Mouse (Mus musculus) heart, adult 2 months (tissue): Measurements from ENCODE around the gene Unc45a. TPM values are rescaled to one million over a fixed set of nuclear protein-coding genes. Genes with fewer than 3 reads are reported as not detected.
A peak's percentile ranks its signal among the peaks of the same experiment; 100 is the strongest.

ENCODE experiments used
- DNase-seq, 2 experiments: peaks; one replicate each; pipeline ENCODE4 v3.0.0; 2021
- H3K27ac ChIP-seq: fragments of 200-600 bp; 2 replicates; pipeline ENCODE4 v1.8.1; 2022
- H3K27me3 ChIP-seq: fragments of 200-500 bp; 2 replicates; pipeline ENCODE4 v1.6.1; 2012; ENCODE audit warnings: mild to moderate bottlenecking, low read length, inconsistent platforms, mixed read lengths; ENCODE audit not compliant: control insufficient read depth, insufficient read depth
- H3K36me3 ChIP-seq: fragments of 200-500 bp; 2 replicates; pipeline ENCODE4 v1.6.1; 2012; ENCODE audit warnings: low read length, inconsistent platforms; ENCODE audit not compliant: control insufficient read depth, insufficient read depth
- H3K4me1 ChIP-seq: fragments of 200-500 bp; 2 replicates; pipeline ENCODE4 v1.6.1; 2011; ENCODE audit warnings: low read length; ENCODE audit not compliant: control insufficient read depth, insufficient read depth
- H3K4me3 ChIP-seq: fragments of 200-600 bp; 2 replicates; pipeline ENCODE4 v1.8.1; 2022
- H3K79me2 ChIP-seq: fragments of 200-500 bp; replicated peaks from 2 replicates; pipeline ENCODE4 v1.6.1; 2012; ENCODE audit warnings: mild to moderate bottlenecking, inconsistent platforms, low read length, moderate library complexity, mixed read lengths; ENCODE audit not compliant: control insufficient read depth, insufficient read depth
- H3K9ac ChIP-seq: fragments of 200-500 bp; 2 replicates; pipeline ENCODE4 v1.6.1; 2012; ENCODE audit warnings: low read depth, mild to moderate bottlenecking, control low read depth, inconsistent platforms, low read length, mixed read lengths
- CTCF ChIP-seq: fragments of 200-600 bp; IDR thresholded peaks from 2 replicates; pipeline ENCODE4 v1.8.1; 2022; ENCODE audit warnings: antibody characterized with exemption, mild to moderate bottlenecking, moderate library complexity
- EP300 ChIP-seq: fragments of 200-500 bp; IDR thresholded peaks from 2 replicates; pipeline ENCODE4 v1.6.1; 2011; ENCODE audit warnings: low read depth, low read length, control low read depth; ENCODE audit not compliant: insufficient read depth
- POLR2A ChIP-seq: fragments of 200-500 bp; IDR thresholded peaks from 2 replicates; pipeline ENCODE4 v1.6.1; 2011; ENCODE audit warnings: mild to moderate bottlenecking, low read depth, low read length, control low read depth; ENCODE audit not compliant: insufficient read depth
- WGBS: fragments of 180-500 bp; shearing (Covaris S2); methylation state at CpG from one replicate; pipeline ENCODE4 v1.1.7; 2018; 5-methylcytosine and 5-hydroxymethylcytosine counted together
- intact Hi-C: fragments of 180-260 bp; cut with DNase I; formaldehyde crosslinking; loops from one replicate; pipeline ENCODE4 v1.15.1; 2025
- polyA plus RNA-seq: library from polyadenylated mRNA; depleted of rRNA; stranded (reverse); fragments of >200 nt; gene quantifications from 2 replicates; pipeline ENCODE4 v1.2.3, GENCODE M21; 2012
- total RNA-seq, 2 experiments: library from RNA; stranded (reverse); gene quantifications; 2 replicates each; pipeline ENCODE4 v1.2.3; 2021

The Unc45a gene
- total and polyA plus RNA-seq, 3 experiments: 15.8 to 24.0 (median 16.8) TPM

- no peak overlapping the region for H3K9ac ChIP-seq
- 90% methylated on average over 2 of the region's 2 CpGs for WGBS
- H3K27ac ChIP-seq: no peak overlapping the region
- TF ChIP-seq CTCF (no peak), EP300 (no peak), POLR2A (no peak)
- H3K36me3 ChIP-seq: no peaks in the 10 kb centered on the region
- DNase-seq: no peak
- no peaks in the 10 kb centered on the region for H3K4me1 ChIP-seq
- no peak overlapping the region for H3K4me3 ChIP-seq
- intact Hi-C loops: no loop called here
- peaks cover 1% of the 10 kb centered on the region for H3K79me2 ChIP-seq
- H3K27me3 ChIP-seq: no peaks in the 10 kb centered on the region
These were observed 39.3 kb downstream of the Unc45a start for GRCm38 (mm10) chr7:80301522-80301921.

DNA sequence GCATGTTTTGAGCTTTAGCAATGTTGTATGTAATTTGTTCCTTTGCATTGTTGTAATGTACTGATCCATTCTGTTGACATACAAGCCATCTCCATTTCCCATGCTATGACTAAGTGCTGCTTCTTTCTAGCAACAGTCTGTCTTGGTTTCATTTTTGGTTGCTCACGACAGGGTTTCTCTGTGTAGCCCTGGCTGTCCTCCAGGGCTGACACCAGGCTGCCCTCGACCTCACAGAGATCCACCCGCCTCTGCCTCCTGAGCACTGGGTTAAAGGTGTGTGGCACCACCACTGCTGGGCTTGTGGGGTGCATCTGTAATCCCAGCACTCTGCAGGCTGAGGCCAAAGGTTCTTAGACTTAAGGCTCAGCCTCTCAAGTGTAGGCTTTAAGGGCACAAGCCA lies 41.2 kb downstream of the Unc45a start:
- Histone ChIP-seq H3K79me2 (peaks cover 1% of the 10 kb centered on the region), H3K4me3 (no peak overlapping the region), H3K27ac (no peak overlapping the region), H3K36me3 (no peaks in the 10 kb centered on the region), H3K9ac (no peak overlapping the region), H3K27me3 (no peaks in the 10 kb centered on the region), H3K4me1 (no peaks in the 10 kb centered on the region)
- intact Hi-C loops: loop anchor here (5.0 kb wide), 1 partner anchor 157 kb away; no protein-coding TSS in a partner anchor
- TF ChIP-seq EP300 (no peak), POLR2A (no peak), CTCF (no peak)
- DNase-seq: no peak
- 66% methylated on average over 3 of the region's 3 CpGs for WGBS

- Histone ChIP-seq H3K79me2 (peaks cover 1% of the 10 kb centered on the region), H3K36me3 (no peaks in the 10 kb centered on the region), H3K4me3 (no peak overlapping the region), H3K4me1 (no peaks in the 10 kb centered on the region), H3K27ac (no peak overlapping the region), H3K9ac (no peak overlapping the region), H3K27me3 (no peaks in the 10 kb centered on the region)
- intact Hi-C loops: loop anchor here (5.0 kb wide), 1 partner anchor 156 kb away; no protein-coding TSS in a partner anchor
- 95% methylated on average over 4 of the region's 4 CpGs for WGBS
- no peak for DNase-seq
- TF ChIP-seq POLR2A (no peak), EP300 (no peak)
These were observed 42.1 kb downstream of the Unc45a start for GRCm38 (mm10) chr7:80298754-80299153.

GRCm38 (mm10) chr7:80297041-80297440 lies 43.8 kb downstream of the Unc45a start:
- Histone ChIP-seq H3K36me3 (no peaks in the 10 kb centered on the region), H3K4me1 (no peaks in the 10 kb centered on the region), H3K27me3 (no peaks in the 10 kb centered on the region), H3K4me3 (no peak overlapping the region), H3K79me2 (peaks cover 1% of the 10 kb centered on the region), H3K27ac (no peak overlapping the region), H3K9ac (no peak overlapping the region)
- WGBS: 69% methylated on average over 3 of the region's 3 CpGs
- no peak for DNase-seq
- intact Hi-C loops: loop anchor here (5.0 kb wide), 1 partner anchor 155 kb away; no protein-coding TSS in a partner anchor
- TF ChIP-seq EP300 (no peak), POLR2A (no peak), CTCF (no peak)

DNA sequence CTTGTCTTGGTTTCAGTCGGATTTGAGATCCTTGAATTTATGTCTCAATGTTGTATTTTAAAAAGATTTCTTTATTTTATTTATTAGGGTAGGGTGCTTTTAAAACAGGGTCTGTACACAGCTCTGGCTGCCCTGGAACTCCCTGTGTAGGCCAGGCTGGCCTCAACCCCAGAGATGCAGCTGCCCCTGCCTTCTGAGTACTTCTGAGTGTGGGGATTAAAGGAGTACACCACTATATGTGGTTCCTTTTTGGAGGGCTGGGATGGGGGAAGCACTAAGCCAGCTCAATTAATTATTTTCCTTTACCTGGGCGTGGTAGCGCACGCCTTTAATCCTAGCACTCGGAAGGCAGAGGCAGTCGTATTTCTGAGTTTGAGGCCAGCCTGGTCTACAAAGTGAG lies 44.3 kb downstream of the Unc45a start:
- 93% methylated on average over 6 of the region's 6 CpGs for WGBS
- Histone ChIP-seq H3K9ac (no peak overlapping the region), H3K36me3 (no peaks in the 10 kb centered on the region), H3K4me3 (no peak overlapping the region), H3K27me3 (no peaks in the 10 kb centered on the region), H3K79me2 (peaks cover 1% of the 10 kb centered on the region), H3K27ac (no peak overlapping the region), H3K4me1 (no peaks in the 10 kb centered on the region)
- intact Hi-C loops: loop anchor here (5.0 kb wide), 1 partner anchor 154 kb away; no protein-coding TSS in a partner anchor
- no peak for DNase-seq
- TF ChIP-seq EP300: no peak
- no peak for TF ChIP-seq POLR2A
- TF ChIP-seq CTCF: no peak

DNA sequence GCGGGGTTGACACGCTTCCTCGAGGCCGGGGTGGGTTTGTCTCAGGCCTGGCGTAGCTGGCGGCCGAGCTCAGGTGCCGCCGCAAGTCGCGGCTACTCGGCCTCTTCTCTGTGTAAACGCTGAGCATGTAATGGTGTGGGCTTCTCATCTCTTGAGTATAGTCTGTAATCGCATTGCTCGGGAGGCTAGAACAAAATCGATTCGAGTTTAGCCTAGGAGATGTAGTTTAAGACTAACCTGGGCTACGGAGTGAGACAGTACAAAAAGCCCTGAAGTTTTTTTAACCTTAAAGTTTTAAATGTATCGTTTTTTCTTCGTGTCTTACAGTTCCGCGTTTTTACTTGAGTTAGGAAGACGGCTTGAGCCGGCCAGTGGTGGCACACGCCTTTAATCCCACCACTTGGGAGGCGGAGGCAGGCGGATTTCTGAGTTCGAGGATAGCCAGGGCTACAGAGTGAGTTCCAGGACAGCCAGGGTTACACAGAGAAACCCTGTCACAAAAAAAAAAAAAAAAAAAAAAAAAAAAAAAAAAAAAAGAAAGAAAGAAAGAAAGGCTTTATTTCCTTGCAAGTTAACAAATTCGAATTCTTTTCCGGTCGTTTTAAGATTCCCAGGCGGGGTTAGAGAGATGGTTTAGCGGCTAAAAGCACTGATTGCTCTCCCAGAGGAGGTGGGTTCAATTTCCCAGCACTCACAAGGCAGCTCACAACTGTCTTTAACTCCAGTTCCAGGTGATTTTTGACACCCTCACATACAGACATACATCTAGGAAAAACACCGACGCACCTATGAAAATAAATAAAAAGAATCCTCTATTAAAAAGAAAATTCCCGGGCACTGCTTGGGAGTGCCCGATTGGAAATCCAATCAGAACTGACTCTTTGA lies 45.8 kb downstream of the Unc45a start:
- Histone ChIP-seq H3K4me3 (peak overlapping the region; percentile 80), H3K79me2 (peaks cover 1% of the 10 kb centered on the region), H3K27ac (peak overlapping the region; percentile 7; the same call in 1 of the 2 replicates), H3K36me3 (no peaks in the 10 kb centered on the region), H3K9ac (peak overlapping the region; percentile 73), H3K4me1 (no peaks in the 10 kb centered on the region), H3K27me3 (no peaks in the 10 kb centered on the region)
- TF ChIP-seq EP300 (no peak), POLR2A (no peak), CTCF (no peak)
- DNase-seq: no peak
- WGBS: 9% methylated on average over 37 of the region's 37 CpGs
- intact Hi-C loops: loop anchor here (1.0 to 5.0 kb wide), 3 partner anchors 28 to 153 kb away; partner anchors contain the start of genes Cib1 and Gdpgp1
